Mouse (Mus musculus) lung, postnatal 0 days (tissue): ENCODE data around the gene Bptf.

ENCODE experiments used
- CTCF ChIP-seq: IDR thresholded peaks from 2 replicates; pipeline ENCODE4 v1.5.1; 2016; ENCODE audit warnings: antibody characterized with exemption, mild to moderate bottlenecking
- EP300 ChIP-seq: IDR thresholded peaks from 2 replicates; pipeline ENCODE4 v1.6.1; 2016; ENCODE audit warnings: antibody characterized with exemption, mild to moderate bottlenecking, control low read depth

GRCm38 (mm10) chr11:107132426-107132825, 499 bp upstream of the Bptf start:
- TF ChIP-seq CTCF (no peak), EP300 (no peak)
